Mouse (Mus musculus) erythroblast, embryonic 14.5 days (primary cell): Measurements from ENCODE around the gene Sncg. TPM values are rescaled to one million over a fixed set of nuclear protein-coding genes. Genes with fewer than 3 reads are reported as not detected.
A peak's percentile ranks its signal among the peaks of the same experiment; 100 is the strongest.
"Not testable (repeated sequence)": the region's sequence is repeated elsewhere in the genome, so short reads cannot be mapped to it uniquely, and the experiment has no call there.

ENCODE experiments used
- H3K27me3 ChIP-seq: 2 replicates; pipeline ENCODE4 v1.6.1; 2012; ENCODE audit warnings: inconsistent platforms; ENCODE audit not compliant: control insufficient read depth
- H3K36me3 ChIP-seq: 2 replicates; pipeline ENCODE4 v1.6.1; 2012; ENCODE audit warnings: mild to moderate bottlenecking, inconsistent platforms; ENCODE audit not compliant: control insufficient read depth
- H3K4me1 ChIP-seq: 2 replicates; pipeline ENCODE4 v1.6.1; 2012; ENCODE audit warnings: inconsistent platforms; ENCODE audit not compliant: control insufficient read depth
- H3K4me3 ChIP-seq: replicated peaks from 2 replicates; pipeline ENCODE3; 2012; ENCODE audit warnings: moderate library complexity, mild to moderate bottlenecking, inconsistent platforms
- H3K9me3 ChIP-seq: 2 replicates; pipeline ENCODE4 v1.6.1; 2012; ENCODE audit warnings: low read length, inconsistent platforms, mixed read lengths; ENCODE audit not compliant: control insufficient read depth
- GATA1 ChIP-seq: IDR thresholded peaks from 2 replicates; pipeline ENCODE4 v1.6.1; 2012; ENCODE audit warnings: low read length, inconsistent platforms, mixed read lengths
- TAL1 ChIP-seq: IDR thresholded peaks from 3 replicates; pipeline ENCODE4 v1.6.1; 2012; ENCODE audit warnings: low read length, inconsistent platforms, mixed read lengths
- polyA plus RNA-seq: library from polyadenylated mRNA; stranded (reverse); fragments of >175 nt; gene quantifications from 2 replicates; pipeline ENCODE4 v1.2.3, GENCODE M21; 2012

The Sncg gene
- polyA plus RNA-seq, 1 experiment: not detected

DNA sequence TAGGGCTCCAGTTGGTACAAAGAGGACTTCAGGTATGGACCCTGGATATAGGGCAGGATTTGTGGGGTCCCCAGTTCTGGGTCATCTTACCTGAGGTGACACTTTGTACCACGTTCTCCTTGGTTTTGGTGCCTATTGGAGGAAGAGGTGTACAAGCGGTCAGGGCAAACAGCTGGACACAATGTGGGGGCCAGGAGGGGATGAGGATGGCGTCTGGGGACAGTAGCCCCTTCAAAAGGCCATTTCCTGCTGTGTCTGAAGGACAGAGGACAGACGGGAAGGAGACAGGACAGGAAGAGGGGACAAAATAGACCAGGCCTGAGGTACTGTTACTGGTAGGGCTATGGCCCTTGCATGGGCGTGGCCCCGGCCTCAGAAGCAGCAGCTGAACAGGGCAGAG lies 1.0 kb downstream of the Sncg start:
- no peak for TF ChIP-seq GATA1
- TF ChIP-seq TAL1: no peak
- no peaks in the 10 kb centered on the region for H3K9me3 ChIP-seq
- H3K27me3 ChIP-seq: no peaks in the 10 kb centered on the region
- no peaks in the 10 kb centered on the region for H3K36me3 ChIP-seq
- H3K4me1 ChIP-seq: no peaks in the 10 kb centered on the region
- H3K4me3 ChIP-seq: no peak overlapping the region

DNA sequence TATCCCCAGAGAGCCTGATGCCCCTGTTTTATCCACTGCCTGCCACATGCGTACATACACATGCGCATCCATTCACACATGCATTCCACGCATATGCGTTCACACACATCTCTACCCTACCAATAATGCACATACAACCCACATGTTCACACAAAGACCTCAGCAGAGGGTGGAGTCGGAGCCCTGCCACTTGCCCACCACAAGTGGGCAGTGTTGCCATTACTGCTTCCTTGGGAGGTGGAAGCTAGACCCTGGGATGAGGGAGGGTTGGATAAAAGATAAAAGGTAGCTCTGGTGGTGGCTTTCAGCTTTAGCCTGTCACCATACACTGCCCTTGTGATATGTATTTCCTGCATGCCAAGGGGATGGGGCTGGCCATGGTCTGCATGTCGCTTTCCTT lies 1.9 kb downstream of the Sncg start:
- Histone ChIP-seq H3K4me1 (no peaks in the 10 kb centered on the region), H3K27me3 (no peaks in the 10 kb centered on the region), H3K36me3 (no peaks in the 10 kb centered on the region), H3K4me3 (no peak overlapping the region), H3K9me3 (no peaks in the 10 kb centered on the region)
- TF ChIP-seq GATA1 (no peak), TAL1 (no peak)

DNA sequence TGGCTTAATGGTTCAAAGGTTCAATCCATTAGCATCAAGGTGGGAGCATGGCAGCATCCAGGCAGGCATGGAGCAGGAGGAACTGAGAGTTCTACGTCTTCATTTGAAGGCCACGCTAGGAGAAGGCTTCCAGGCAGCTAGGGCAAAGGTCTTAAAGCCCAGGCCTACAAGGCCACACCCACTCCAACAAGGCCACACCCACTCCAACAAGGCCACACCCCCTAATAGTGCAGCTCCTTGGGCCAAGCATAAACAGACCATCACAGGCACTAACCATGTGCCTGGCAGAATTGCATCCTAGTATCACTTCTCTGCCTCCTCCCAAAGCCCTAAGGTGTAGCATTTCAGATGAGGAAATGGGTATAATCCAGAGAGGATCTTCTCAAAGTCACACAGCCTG lies 2.8 kb downstream of the Sncg start:
- no peak for TF ChIP-seq TAL1
- TF ChIP-seq GATA1: no peak
- H3K4me3 ChIP-seq: no peak overlapping the region

DNA sequence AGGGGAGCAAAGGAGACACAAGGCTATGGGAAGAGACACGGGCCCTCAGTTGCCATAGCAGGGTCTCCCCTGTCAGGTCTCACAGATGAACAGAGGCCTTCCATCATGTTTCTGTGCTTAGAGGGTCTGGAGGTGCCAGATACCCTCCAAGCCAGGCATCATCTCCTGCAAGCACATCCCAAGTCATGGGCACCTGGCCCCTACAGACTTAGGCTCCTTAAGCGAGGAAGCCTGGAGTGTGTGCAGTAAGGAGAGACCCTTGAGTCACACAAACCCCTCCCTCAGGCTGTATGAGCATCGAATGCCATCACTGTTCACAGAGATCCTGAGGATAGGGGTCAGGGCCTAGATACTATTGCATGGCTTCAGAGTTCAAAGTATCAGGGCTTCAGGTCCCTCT lies 3.7 kb downstream of the Sncg start:
- Histone ChIP-seq H3K36me3 (no peaks in the 10 kb centered on the region), H3K4me3 (no peak overlapping the region), H3K27me3 (no peaks in the 10 kb centered on the region), H3K4me1 (no peaks in the 10 kb centered on the region), H3K9me3 (no peaks in the 10 kb centered on the region)
- TF ChIP-seq TAL1: no peak
- no peak for TF ChIP-seq GATA1

More for the DNA sequence above, 2.8 kb downstream of the Sncg start:
- Histone ChIP-seq H3K4me1 (no peaks in the 10 kb centered on the region), H3K9me3 (no peaks in the 10 kb centered on the region), H3K36me3 (no peaks in the 10 kb centered on the region), H3K27me3 (no peaks in the 10 kb centered on the region)

DNA sequence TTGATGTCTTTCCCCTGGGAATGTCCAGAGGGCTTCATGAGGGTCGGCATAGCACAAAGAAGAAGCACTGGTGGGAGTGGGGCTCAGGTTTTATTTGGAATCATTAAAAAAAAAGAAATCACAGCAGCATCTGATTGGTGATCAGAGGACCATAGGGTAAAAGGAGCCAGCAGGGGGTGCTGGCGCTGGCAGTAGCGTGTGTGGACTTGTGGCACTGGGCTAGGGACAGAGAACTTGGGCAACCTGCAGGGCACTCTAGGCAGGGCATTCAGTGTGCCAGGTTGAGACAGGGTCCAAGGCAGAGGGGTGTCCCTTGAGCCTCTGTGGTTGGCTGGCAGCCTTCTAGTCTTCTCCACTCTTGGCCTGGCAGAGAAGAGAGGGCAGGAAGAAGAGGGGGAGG lies 4.4 kb downstream of the Sncg start:
- H3K4me3 ChIP-seq: no peak overlapping the region
- no peaks in the 10 kb centered on the region for H3K27me3 ChIP-seq
- no peak for TF ChIP-seq GATA1
- no peak for TF ChIP-seq TAL1
- no peaks in the 10 kb centered on the region for H3K36me3 ChIP-seq
- no peaks in the 10 kb centered on the region for H3K4me1 ChIP-seq
- H3K9me3 ChIP-seq: 0 out of 2 replicates have a peak, but pooled peaks cover 2% of the 10 kb centered on the region

DNA sequence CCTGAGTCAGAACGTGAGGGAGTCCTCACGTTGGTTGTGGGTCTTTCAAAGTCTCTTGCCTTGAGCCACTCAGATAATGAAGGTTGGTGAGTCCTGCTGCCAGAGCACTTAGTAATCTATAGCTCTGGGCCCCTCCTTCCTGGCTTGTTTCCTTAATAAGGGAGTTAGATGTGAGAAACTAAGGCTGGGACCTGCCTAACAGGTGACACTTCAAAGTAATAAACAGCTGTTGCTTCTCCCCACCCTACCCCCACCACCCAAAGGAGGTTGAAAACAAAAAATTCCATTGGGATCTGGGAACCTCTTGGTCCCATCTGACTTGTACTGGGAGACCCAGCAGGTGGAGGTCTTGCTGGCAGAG lies 9.5 kb downstream of the Sncg start:
- Histone ChIP-seq H3K4me1 (peaks cover 8% of the 10 kb centered on the region), H3K36me3 (no peaks in the 10 kb centered on the region), H3K27me3 (peaks cover 5% of the 10 kb centered on the region; the same call in 1 of the 2 replicates), H3K4me3 (no peak overlapping the region), H3K9me3 (0 out of 2 replicates have a peak, but pooled peaks cover 2% of the 10 kb centered on the region)
- no peak for TF ChIP-seq GATA1
- no peak for TF ChIP-seq TAL1

DNA sequence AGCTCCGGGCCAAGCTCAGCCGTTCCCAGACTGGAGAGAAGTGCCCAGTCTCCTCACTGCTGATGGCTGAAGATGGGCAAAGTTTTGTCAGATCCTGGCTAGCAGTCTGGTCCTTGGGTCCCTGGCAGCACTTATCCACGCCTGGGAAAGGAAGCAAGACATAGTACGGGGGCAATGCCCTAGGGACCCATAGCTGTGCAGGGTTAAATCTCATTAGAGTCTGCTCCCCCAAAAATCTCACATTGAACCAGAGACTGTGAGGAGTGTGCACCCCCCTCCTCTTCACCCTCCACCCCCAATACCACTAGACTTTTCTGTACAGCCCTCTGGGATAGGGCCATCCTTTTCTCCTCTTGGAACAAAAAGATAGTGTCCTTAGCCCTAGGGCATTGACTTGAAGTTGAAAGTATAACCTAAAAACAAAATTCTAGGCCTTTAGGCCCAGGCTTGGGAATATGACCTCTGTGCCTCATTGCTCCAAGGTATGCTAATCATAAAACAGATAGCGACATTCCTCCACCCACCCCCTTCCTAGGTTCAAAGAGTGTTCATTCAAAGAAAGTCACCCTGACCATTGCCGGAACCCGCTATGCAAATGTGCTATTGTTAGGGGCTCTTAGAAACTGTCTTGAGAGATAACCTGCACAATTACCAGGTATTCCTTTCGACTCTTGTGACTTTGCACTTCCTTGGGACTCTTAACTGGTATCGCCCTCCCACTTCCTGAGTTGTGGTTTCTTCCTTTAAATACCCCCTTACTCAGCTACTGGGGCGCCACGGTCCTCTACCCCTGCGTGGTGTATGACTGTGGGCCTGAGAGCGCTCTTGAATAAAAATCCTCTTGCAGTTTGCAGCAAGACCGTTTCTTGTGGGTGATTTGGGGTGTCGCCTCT lies 10.1 kb downstream of the Sncg start:
- H3K27me3 ChIP-seq, H3K36me3 ChIP-seq, H3K4me1 ChIP-seq, H3K9me3 ChIP-seq, H3K4me3 ChIP-seq: not testable (repeated sequence)

DNA sequence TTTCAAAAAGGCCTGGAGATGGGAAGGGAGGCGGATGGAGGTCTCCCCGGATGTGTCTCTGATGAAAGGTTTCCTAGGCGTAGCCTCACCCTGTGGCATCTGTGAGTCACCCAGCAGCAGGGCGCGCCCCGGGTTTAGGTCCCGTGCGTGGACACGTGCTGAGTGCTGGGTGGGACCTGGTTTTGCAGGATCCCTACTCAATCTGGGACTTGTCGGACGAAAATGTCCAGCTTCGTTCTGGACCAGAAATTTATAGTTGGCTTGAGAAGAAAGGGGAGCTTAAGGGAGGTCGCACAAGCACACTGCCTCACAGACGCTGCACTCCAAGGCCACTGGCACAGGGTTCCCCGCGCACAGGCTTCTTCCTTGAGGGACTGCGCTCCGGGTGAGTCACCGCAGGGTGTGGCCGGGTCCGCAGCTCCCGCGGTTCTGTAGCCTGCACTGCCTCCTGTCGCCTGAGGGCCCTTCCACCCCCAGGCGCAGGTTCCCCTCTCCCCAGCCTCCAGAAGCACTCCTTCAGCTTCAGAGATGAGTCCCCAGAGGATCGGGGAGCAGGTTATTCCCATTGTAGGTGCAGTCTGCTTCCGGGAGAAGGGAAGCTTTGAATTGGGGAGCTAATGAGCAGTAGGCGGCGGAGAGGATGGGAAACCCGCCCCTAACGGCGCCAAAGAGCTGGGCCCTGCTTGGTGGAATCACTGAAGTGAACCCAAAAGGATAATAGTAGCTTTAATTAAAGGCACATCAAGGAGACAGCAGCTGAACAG lies 10.9 kb downstream of the Sncg start:
- Histone ChIP-seq H3K4me3 (peak overlapping the region; percentile 36), H3K4me1 (peaks cover 8% of the 10 kb centered on the region)

DNA sequence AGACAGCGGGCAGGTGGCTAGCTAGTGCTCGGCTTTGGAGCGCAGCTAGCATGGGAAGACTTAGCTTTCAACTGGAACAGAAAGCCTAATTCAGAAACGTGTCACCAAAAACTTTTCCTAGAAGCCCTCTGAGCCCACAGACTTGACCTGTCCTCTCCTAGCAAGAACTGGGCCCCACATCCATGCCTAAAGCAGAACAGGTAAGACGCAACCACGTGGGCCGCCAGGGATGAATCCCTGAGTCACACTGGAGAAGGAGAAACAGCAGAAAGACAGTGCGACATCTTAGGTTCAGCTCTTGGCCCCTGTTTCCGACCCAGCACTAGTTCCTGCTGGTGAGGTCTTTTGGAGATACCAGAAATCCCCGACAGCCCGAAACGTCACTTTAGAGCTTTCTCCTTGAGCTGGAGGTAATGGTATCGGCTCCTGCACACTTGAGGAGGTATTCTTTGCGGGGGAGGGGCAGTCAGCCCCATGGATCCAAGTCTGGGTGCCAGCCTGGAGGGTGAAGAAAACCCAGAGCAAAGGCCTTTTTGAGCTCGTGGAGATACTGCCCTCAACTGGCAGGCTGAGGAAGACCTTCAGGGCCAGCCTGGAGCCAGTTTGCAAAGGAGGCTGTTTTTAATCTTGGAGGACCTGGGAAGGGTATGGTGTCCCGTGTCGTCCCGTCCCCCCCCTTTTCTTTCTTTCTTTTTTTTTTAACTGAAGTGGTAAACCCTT lies 11.7 kb downstream of the Sncg start:
- Histone ChIP-seq H3K4me1 (peaks cover 8% of the 10 kb centered on the region), H3K27me3 (peaks cover 5% of the 10 kb centered on the region; the same call in 1 of the 2 replicates), H3K36me3 (no peaks in the 10 kb centered on the region), H3K4me3 (no peak overlapping the region), H3K9me3 (0 out of 2 replicates have a peak, but pooled peaks cover 2% of the 10 kb centered on the region)
- TF ChIP-seq TAL1 (no peak), GATA1 (no peak)

More for the DNA sequence above, 10.9 kb downstream of the Sncg start:
- Histone ChIP-seq H3K27me3 (peaks cover 5% of the 10 kb centered on the region; the same call in 1 of the 2 replicates), H3K9me3 (0 out of 2 replicates have a peak, but pooled peaks cover 2% of the 10 kb centered on the region), H3K36me3 (no peaks in the 10 kb centered on the region)
- TF ChIP-seq GATA1 (no peak), TAL1 (no peak)
